Mouse (Mus musculus): ENCODE measurements around the gene Syngr1.

DNA sequence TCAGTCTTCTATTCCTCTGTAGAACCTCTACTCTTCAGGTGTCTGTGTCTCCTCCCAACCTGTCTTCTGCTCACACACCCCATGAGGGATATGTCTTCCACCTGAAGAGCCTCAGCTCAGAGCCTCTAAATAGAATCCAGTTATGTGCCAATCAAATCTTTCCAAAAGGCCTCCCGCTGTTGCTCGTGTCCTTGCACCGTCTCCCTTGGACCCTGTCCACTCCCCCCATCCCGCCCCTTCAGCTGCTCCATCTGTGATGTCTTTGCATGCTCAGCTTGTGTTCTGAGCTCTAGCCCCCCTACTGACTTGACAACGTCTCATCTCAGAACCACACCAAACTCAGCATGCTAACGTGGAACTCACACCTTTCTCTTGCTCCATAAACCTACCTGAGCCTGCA, 40.3 kb downstream of the Syngr1 start:
- TF ChIP-seq CTCF (conservative IDR thresholded peaks at IDR 0.05; ENCODE audit: insufficient read depth, insufficient read length, low read depth, low read length) (no peak), POLR2A (IDR thresholded peaks at IDR 0.05; ENCODE audit: low read depth, low read length) (no peak)
